ENCODE assay signal across 10 mouse cellular contexts in the genomic region with DNA sequence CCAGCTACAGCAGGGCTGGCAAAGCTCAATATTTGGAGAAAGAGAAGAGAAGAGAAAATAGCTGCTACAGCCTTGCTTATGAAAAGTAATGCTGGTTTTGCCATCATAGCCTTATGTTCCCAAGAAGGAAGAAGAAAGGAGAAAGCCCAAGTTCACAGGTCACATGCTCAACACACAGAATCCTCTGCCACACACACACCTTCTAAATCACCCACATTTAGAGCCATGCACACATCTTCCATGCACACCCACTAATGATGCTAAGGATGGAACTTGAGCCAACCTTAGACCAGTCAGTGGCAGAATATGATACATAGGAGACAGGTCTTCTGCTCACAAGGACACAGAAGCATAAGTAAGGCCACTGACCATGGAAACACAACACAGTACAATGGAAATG. TPM values are rescaled to one million over a fixed set of nuclear protein-coding genes. Genes with fewer than 3 reads are reported as not detected.
"Had no signal": no experiment of that assay in that cellular context is flagged by ENCODE, and none has a peak within 500 bp of the region (broad histone marks: within the 10 kb centered on the region; RNA-seq: fewer than 3 reads in every experiment).

No protein-coding gene starts in this region.

- H3K27me3 ChIP-seq: neural tube, embryonic 13.5 days; neural tube, embryonic 15.5 days; stomach, embryonic 15.5 days had no signal

- H3K27ac ChIP-seq: neural tube, embryonic 13.5 days; neural tube, embryonic 15.5 days; stomach, embryonic 15.5 days; stomach, postnatal 0 days had no signal

- H3K4me3 ChIP-seq: neural tube, embryonic 13.5 days; neural tube, embryonic 15.5 days; stomach, embryonic 15.5 days had no signal

- H3K36me3 ChIP-seq: neural tube, embryonic 13.5 days; neural tube, embryonic 15.5 days; stomach, embryonic 15.5 days had no signal

- H3K4me1 ChIP-seq: neural tube, embryonic 15.5 days; stomach, embryonic 15.5 days had no signal

- H3K9me3 ChIP-seq: neural tube, embryonic 13.5 days; neural tube, embryonic 15.5 days; stomach, embryonic 15.5 days had no signal

- H3K4me2 ChIP-seq: neural tube, embryonic 13.5 days; neural tube, embryonic 15.5 days; stomach, embryonic 15.5 days had no signal

- H3K9ac ChIP-seq: neural tube, embryonic 13.5 days; neural tube, embryonic 15.5 days; stomach, embryonic 15.5 days had no signal

RNA-seq across cellular contexts. Expression of a gene that starts 47.9 kb away (rescaled TPM):
- polyA plus RNA-seq: neural tube, embryonic 13.5 days; neural tube, embryonic 14.5 days; neural tube, embryonic 15.5 days; spleen, adult 2 months; stomach, embryonic 14.5 days; stomach, embryonic 15.5 days; stomach, embryonic 16.5 days; stomach, postnatal 0 days; testis, adult 2 months; urinary bladder, adult 2 months had no signal
